Comparison of ENCODE assay signal across 10 mouse cellular contexts in genomic region chr6:99904607-99905006, GRCm38 (mm10).
DNase-seq lines count a peak whose midpoint lies in the region; ATAC-seq lines count a peak whose summit lies in the region.
"Had no signal": no experiment of that assay in that cellular context is flagged by ENCODE, and none has a peak within 500 bp of the region (broad histone marks: within the 10 kb centered on the region; RNA-seq: fewer than 3 reads in every experiment).

No protein-coding gene starts in this region.

- 19% methylated on average over 4 of the region's 4 CpGs for WGBS in kidney, embryonic 16.5 days
- 51% methylated on average over 4 of the region's 4 CpGs for WGBS in intestine, embryonic 16.5 days

- no peaks in the 10 kb centered on the region for H3K9me3 ChIP-seq in kidney, embryonic 16.5 days (ENCODE audit: low read length)
- no peaks in the 10 kb centered on the region for H3K9me3 ChIP-seq in intestine, embryonic 16.5 days (ENCODE audit: control insufficient read depth, low read length)
- H3K9me3 ChIP-seq: hindbrain, embryonic 12.5 days; neural tube, embryonic 13.5 days had no signal

- no peak overlapping the region for H3K9ac ChIP-seq in kidney, embryonic 16.5 days (replicated peaks; ENCODE audit: low read length)
- H3K9ac ChIP-seq in intestine, embryonic 16.5 days (ENCODE audit: low read depth, low read length), result no peak overlapping the region
- H3K9ac ChIP-seq: hindbrain, embryonic 12.5 days; liver, embryonic 14.5 days; neural tube, embryonic 13.5 days had no signal

- no peaks in the 10 kb centered on the region for H3K36me3 ChIP-seq in kidney, embryonic 16.5 days (ENCODE audit: insufficient read depth, low read length)
- no peaks in the 10 kb centered on the region for H3K36me3 ChIP-seq in intestine, embryonic 16.5 days (ENCODE audit: control insufficient read depth, insufficient read depth, low read length)
- H3K36me3 ChIP-seq: hindbrain, embryonic 12.5 days; neural tube, embryonic 13.5 days had no signal

- H3K27me3 ChIP-seq in kidney, embryonic 16.5 days (ENCODE audit: insufficient read depth, low read length), result peaks cover 57% of the 10 kb centered on the region
- no peaks in the 10 kb centered on the region for H3K27me3 ChIP-seq in intestine, embryonic 16.5 days (replicated peaks; ENCODE audit: control insufficient read depth, insufficient read depth, low read length)

- H3K4me1 ChIP-seq in kidney, embryonic 16.5 days (ENCODE audit: insufficient read depth, low read length), result peaks cover 31% of the 10 kb centered on the region
- peaks cover 10% of the 10 kb centered on the region; the same call in 1 of the 2 replicates for H3K4me1 ChIP-seq in intestine, embryonic 16.5 days (ENCODE audit: control insufficient read depth, insufficient read depth, low read length)
- H3K4me1 ChIP-seq: hindbrain, embryonic 12.5 days had no signal

- no peak overlapping the region for H3K4me2 ChIP-seq in kidney, embryonic 16.5 days (replicated peaks; ENCODE audit: low read depth, low read length)
- H3K4me2 ChIP-seq in intestine, embryonic 16.5 days (ENCODE audit: low read depth, low read length), result no peak overlapping the region
- H3K4me2 ChIP-seq: hindbrain, embryonic 12.5 days; neural tube, embryonic 13.5 days had no signal

- intact Hi-C loops in gastrocnemius, postnatal 36 days (cut with DNase I), result loop anchor here (5.0 to 10.0 kb wide), 3 partner anchors 240 to 630 kb away; partner anchors contain the start of gene Rybp

- H3K27ac ChIP-seq in kidney, embryonic 16.5 days (ENCODE audit: low read length), result no peak overlapping the region
- H3K27ac ChIP-seq in intestine, embryonic 16.5 days (ENCODE audit: low read length), result no peak overlapping the region
- H3K27ac ChIP-seq: hindbrain, embryonic 12.5 days; liver, embryonic 14.5 days; neural tube, embryonic 13.5 days had no signal

- DNase-seq in kidney, adult 8-10 months, result no peak
- peak; percentile 58 to 62 for DNase-seq in heart, adult 9 months (ENCODE audit: low spot score in 2 of 2)
- peak; percentile 37 for DNase-seq in lung, postnatal 14 days
- no peak for DNase-seq in gastrocnemius, postnatal 25 days
- no peak for DNase-seq in gastrocnemius, postnatal 36 days

- peak; percentile 65 for ATAC-seq in kidney, embryonic 16.5 days (ENCODE audit: low FRiP score, low TSS enrichment)
- peak; percentile 52 for ATAC-seq in intestine, embryonic 16.5 days

- H3K4me3 ChIP-seq in kidney, embryonic 16.5 days (ENCODE audit: low read length), result no peak overlapping the region
- no peak overlapping the region for H3K4me3 ChIP-seq in intestine, embryonic 16.5 days (ENCODE audit: low read length)
- H3K4me3 ChIP-seq: hindbrain, embryonic 12.5 days; neural tube, embryonic 13.5 days had no signal

Comparison
In these comparisons a context has a peak if more than half of its experiments do, and no peak if none do; other contexts are left out.
1. DNase-seq: peak in heart, adult 9 months (2 of 2) and lung, postnatal 14 days (single experiment); none in kidney, adult 8-10 months (0 of 2), gastrocnemius, postnatal 25 days (single experiment) and gastrocnemius, postnatal 36 days (0 of 2).